ENCODE assay signal across 8 mouse cellular contexts in genomic region chr19:8870838-8871237, GRCm38 (mm10). TPM values are rescaled to one million over a fixed set of nuclear protein-coding genes. Genes with fewer than 3 reads are reported as not detected.
A peak's percentile ranks its signal among the peaks of the same experiment; 100 is the strongest.
DNase-seq lines count a peak whose midpoint lies in the region; ATAC-seq and TF ChIP-seq lines count a peak whose summit lies in the region.

No protein-coding gene starts in this region.

- 36% methylated on average over 9 of the region's 9 CpGs for WGBS in lung, embryonic 14.5 days
- WGBS in embryonic facial prominence, embryonic 15.5 days: 48% methylated on average over 9 of the region's 9 CpGs
- WGBS in intestine, postnatal 0 days: 38% methylated on average over 9 of the region's 9 CpGs
- 61% methylated on average over 9 of the region's 9 CpGs for WGBS in neural tube, embryonic 14.5 days

- H3K4me3 ChIP-seq in lung, embryonic 14.5 days (ENCODE audit: low read depth, low read length): peak overlapping the region; percentile 98
- peak overlapping the region; percentile 94 for H3K4me3 ChIP-seq in embryonic facial prominence, embryonic 15.5 days (replicated peaks)
- H3K4me3 ChIP-seq in intestine, postnatal 0 days (ENCODE audit: low read depth, low read length): peak overlapping the region; percentile 80
- peak overlapping the region; percentile 98 for H3K4me3 ChIP-seq in neural tube, embryonic 14.5 days (ENCODE audit: low read depth, low read length)

- peaks cover 26% of the 10 kb centered on the region for H3K36me3 ChIP-seq in lung, embryonic 14.5 days (ENCODE audit: insufficient read depth)
- H3K36me3 ChIP-seq in embryonic facial prominence, embryonic 15.5 days: peaks cover 29% of the 10 kb centered on the region
- H3K36me3 ChIP-seq in intestine, postnatal 0 days (ENCODE audit: control insufficient read depth, insufficient read depth): peaks cover 27% of the 10 kb centered on the region
- H3K36me3 ChIP-seq in neural tube, embryonic 14.5 days (ENCODE audit: control insufficient read depth, insufficient read depth, low read length): peaks cover 25% of the 10 kb centered on the region

- peak overlapping the region; percentile 94 for H3K9ac ChIP-seq in lung, embryonic 14.5 days
- H3K9ac ChIP-seq in embryonic facial prominence, embryonic 15.5 days: peak overlapping the region; percentile 28; the same call in 1 of the 2 replicates
- H3K9ac ChIP-seq in intestine, postnatal 0 days (ENCODE audit: low read depth, low read length): peak overlapping the region; percentile 89
- H3K9ac ChIP-seq in neural tube, embryonic 14.5 days (replicated peaks; ENCODE audit: low read depth, low read length): peak overlapping the region; percentile 97

- peak; percentile 52; the same call in 1 of the 2 replicates for ATAC-seq in lung, embryonic 14.5 days (ENCODE audit: insufficient read depth)
- ATAC-seq in embryonic facial prominence, embryonic 15.5 days (ENCODE audit: insufficient number of reproducible peaks, low FRiP score, low TSS enrichment, low read depth): no peak
- ATAC-seq in intestine, postnatal 0 days: peak; percentile 12; the same call in 1 of the 2 replicates
- peak; percentile 33 for ATAC-seq in neural tube, embryonic 14.5 days (ENCODE audit: low read depth)

- peak overlapping the region; percentile 93 for H3K4me2 ChIP-seq in lung, embryonic 14.5 days
- H3K4me2 ChIP-seq in embryonic facial prominence, embryonic 15.5 days (replicated peaks): peak overlapping the region; percentile 83
- H3K4me2 ChIP-seq in intestine, postnatal 0 days (replicated peaks; ENCODE audit: low read depth): peak overlapping the region; percentile 86
- H3K4me2 ChIP-seq in neural tube, embryonic 14.5 days (ENCODE audit: low read depth, low read length): peak overlapping the region; percentile 90

- peak overlapping the region; percentile 63; the same call in 1 of the 2 replicates for H3K27ac ChIP-seq in lung, embryonic 14.5 days (ENCODE audit: low read depth)
- H3K27ac ChIP-seq in embryonic facial prominence, embryonic 15.5 days (replicated peaks): peak overlapping the region; percentile 84
- H3K27ac ChIP-seq in intestine, postnatal 0 days (ENCODE audit: low read depth, low read length): peak overlapping the region; percentile 87
- peak overlapping the region; percentile 78 for H3K27ac ChIP-seq in neural tube, embryonic 14.5 days (ENCODE audit: low read depth, low read length)

- DNase-seq in lung, embryonic 14.5 days: peak; percentile 30
- DNase-seq in lung, adult 18-20 months: no peak
- DNase-seq in layer of hippocampus, postnatal 36 days: no peak
- DNase-seq in layer of hippocampus, postnatal 10 days (ENCODE audit: low spot score in 2 of 2): no peak
- no peak for DNase-seq in urinary bladder, postnatal 25 days (ENCODE audit: low spot score)

- no peaks in the 10 kb centered on the region for H3K9me3 ChIP-seq in lung, embryonic 14.5 days (ENCODE audit: low read depth, low read length)
- no peaks in the 10 kb centered on the region for H3K9me3 ChIP-seq in embryonic facial prominence, embryonic 15.5 days (replicated peaks)
- no peaks in the 10 kb centered on the region for H3K9me3 ChIP-seq in intestine, postnatal 0 days (ENCODE audit: control insufficient read depth)
- H3K9me3 ChIP-seq in neural tube, embryonic 14.5 days (ENCODE audit: control insufficient read depth, low read length): no peaks in the 10 kb centered on the region

- H3K4me1 ChIP-seq in lung, embryonic 14.5 days (ENCODE audit: insufficient read depth): peaks cover 6% of the 10 kb centered on the region; the same call in 1 of the 2 replicates
- peaks cover 9% of the 10 kb centered on the region for H3K4me1 ChIP-seq in embryonic facial prominence, embryonic 15.5 days
- H3K4me1 ChIP-seq in intestine, postnatal 0 days (replicated peaks; ENCODE audit: control insufficient read depth, insufficient read depth, low read length): 0 out of 2 replicates have a peak, but pooled peaks cover 3% of the 10 kb centered on the region
- peaks cover 11% of the 10 kb centered on the region for H3K4me1 ChIP-seq in neural tube, embryonic 14.5 days (ENCODE audit: control insufficient read depth, insufficient read depth, low read length)

- H3K27me3 ChIP-seq in lung, embryonic 14.5 days (ENCODE audit: insufficient read depth, low read length): no peaks in the 10 kb centered on the region
- no peaks in the 10 kb centered on the region for H3K27me3 ChIP-seq in embryonic facial prominence, embryonic 15.5 days
- H3K27me3 ChIP-seq in intestine, postnatal 0 days (replicated peaks; ENCODE audit: control insufficient read depth, insufficient read depth, low read length): no peaks in the 10 kb centered on the region
- no peaks in the 10 kb centered on the region; the same call in 1 of the 2 replicates for H3K27me3 ChIP-seq in neural tube, embryonic 14.5 days (ENCODE audit: control insufficient read depth, insufficient read depth, low read length)

- no peak for TF ChIP-seq CTCF in lung, embryonic 14.5 days (IDR thresholded peaks at IDR 0.05; ENCODE audit: low read depth)
- no peak for TF ChIP-seq CTCF in intestine, postnatal 0 days (IDR thresholded peaks at IDR 0.05; ENCODE audit: low read depth)

RNA-seq across cellular contexts. Expression of gene Ubxn1, which starts 0.5 kb away (rescaled TPM):
- polyA plus RNA-seq in lung, embryonic 14.5 days (2014; fragmentation: Nextera tagmentation; extraction: Ambion mirVana): 149 and 152 TPM in 2 replicates
- polyA plus RNA-seq in embryonic facial prominence, embryonic 15.5 days (2015; fragmentation: Nextera tagmentation; extraction: Ambion mirVana): 177 and 194 TPM in 2 replicates
- 170 and 180 TPM in 2 replicates for polyA plus RNA-seq in intestine, postnatal 0 days (2015; fragmentation: Nextera tagmentation; extraction: Ambion mirVana)
- 135 and 142 TPM in 2 replicates for polyA plus RNA-seq in neural tube, embryonic 14.5 days (2014; fragmentation: Nextera tagmentation; extraction: Ambion mirVana)
- total RNA-seq in layer of hippocampus, postnatal 36 days (2021): 10 to 100 TPM; 85.7 to 98.6 TPM
- total RNA-seq in layer of hippocampus, postnatal 10 days (2021): 100 to 1,000 TPM; 112 to 116 TPM

RNA-seq across cellular contexts. Expression of gene Uqcc3, which starts 9.9 kb away (rescaled TPM):
- polyA plus RNA-seq in lung, embryonic 14.5 days (2014; fragmentation: Nextera tagmentation; extraction: Ambion mirVana): 51.9 and 53.9 TPM in 2 replicates
- polyA plus RNA-seq in embryonic facial prominence, embryonic 15.5 days (2015; fragmentation: Nextera tagmentation; extraction: Ambion mirVana): 63.3 and 65.1 TPM in 2 replicates
- 65.4 and 67.9 TPM in 2 replicates for polyA plus RNA-seq in intestine, postnatal 0 days (2015; fragmentation: Nextera tagmentation; extraction: Ambion mirVana)
- polyA plus RNA-seq in neural tube, embryonic 14.5 days (2014; fragmentation: Nextera tagmentation; extraction: Ambion mirVana): 63.2 and 64.1 TPM in 2 replicates
- 10 to 100 TPM; 31.5 to 31.7 TPM for total RNA-seq in layer of hippocampus, postnatal 36 days (2021)
- 10 to 100 TPM; 32.1 to 37.5 TPM for total RNA-seq in layer of hippocampus, postnatal 10 days (2021)

RNA-seq across cellular contexts. Expression of gene Lbhd1, which starts 12.7 kb away (rescaled TPM):
- polyA plus RNA-seq in lung, embryonic 14.5 days (2014; fragmentation: Nextera tagmentation; extraction: Ambion mirVana): 72.1 and 78.8 TPM in 2 replicates
- polyA plus RNA-seq in embryonic facial prominence, embryonic 15.5 days (2015; fragmentation: Nextera tagmentation; extraction: Ambion mirVana): 58.7 and 61.4 TPM in 2 replicates
- 44.1 and 44.6 TPM in 2 replicates for polyA plus RNA-seq in intestine, postnatal 0 days (2015; fragmentation: Nextera tagmentation; extraction: Ambion mirVana)
- 30.8 and 31.7 TPM in 2 replicates for polyA plus RNA-seq in neural tube, embryonic 14.5 days (2014; fragmentation: Nextera tagmentation; extraction: Ambion mirVana)
- 1 to 10 TPM; 4.7 to 6.3 TPM for total RNA-seq in layer of hippocampus, postnatal 36 days (2021)
- 1 to 10 TPM; 4.8 to 9.8 TPM for total RNA-seq in layer of hippocampus, postnatal 10 days (2021)

RNA-seq across cellular contexts. Expression of gene Gm49403, which starts 12.9 kb away (rescaled TPM):
- not detected in 2 replicates for polyA plus RNA-seq in lung, embryonic 14.5 days (2014; fragmentation: Nextera tagmentation; extraction: Ambion mirVana)
- not detected in 2 replicates for polyA plus RNA-seq in embryonic facial prominence, embryonic 15.5 days (2015; fragmentation: Nextera tagmentation; extraction: Ambion mirVana)
- not detected in 2 replicates for polyA plus RNA-seq in intestine, postnatal 0 days (2015; fragmentation: Nextera tagmentation; extraction: Ambion mirVana)
- polyA plus RNA-seq in neural tube, embryonic 14.5 days (2014; fragmentation: Nextera tagmentation; extraction: Ambion mirVana): not detected in 2 replicates
- not detected for total RNA-seq in layer of hippocampus, postnatal 36 days (2021)
- not detected for total RNA-seq in layer of hippocampus, postnatal 10 days (2021)

RNA-seq across cellular contexts. Expression of gene 1810009A15Rik, which starts 17.8 kb away (rescaled TPM):
- 92.0 and 93.3 TPM in 2 replicates for polyA plus RNA-seq in lung, embryonic 14.5 days (2014; fragmentation: Nextera tagmentation; extraction: Ambion mirVana)
- polyA plus RNA-seq in embryonic facial prominence, embryonic 15.5 days (2015; fragmentation: Nextera tagmentation; extraction: Ambion mirVana): 82.8 and 84.2 TPM in 2 replicates
- 54.5 and 55.6 TPM in 2 replicates for polyA plus RNA-seq in intestine, postnatal 0 days (2015; fragmentation: Nextera tagmentation; extraction: Ambion mirVana)
- polyA plus RNA-seq in neural tube, embryonic 14.5 days (2014; fragmentation: Nextera tagmentation; extraction: Ambion mirVana): 39.0 and 48.9 TPM in 2 replicates
- 10 to 100 TPM; 20.7 to 23.2 TPM for total RNA-seq in layer of hippocampus, postnatal 36 days (2021)
- 10 to 100 TPM; 18.9 to 27.6 TPM for total RNA-seq in layer of hippocampus, postnatal 10 days (2021)

Comparison
In these comparisons a context has a peak if more than half of its experiments do, and no peak if none do; other contexts are left out.
1. H3K9ac ChIP-seq: peak in every context shown above with its lines; median percentile 97 in neural tube, embryonic 14.5 days; 94 in lung, embryonic 14.5 days; 89 in intestine, postnatal 0 days; 28 in embryonic facial prominence, embryonic 15.5 days.